Mouse (Mus musculus): ENCODE results near the gene 4933406M09Rik. TPM values are rescaled to one million over a fixed set of nuclear protein-coding genes. Genes with fewer than 3 reads are reported as not detected.

The 4933406M09Rik gene
- polyA plus RNA-seq, 1 experiment = not detected

GRCm38 (mm10) chr1:134415168-134415831, 29.6 kb downstream of the 4933406M09Rik start, which contains the start of gene Adipor1:
Gene Adipor1 (plus strand): TSS chr1:134415378.
- H3K4me3 ChIP-seq (ENCODE audit: low read depth, low read length) = peak within 1 kb of the TSS; percentile 89
- peak within 1 kb of the TSS; percentile 89 for H3K27ac ChIP-seq (ENCODE audit: insufficient read depth, low read length)
- peak within 1 kb of the TSS; percentile 80 for H3K9ac ChIP-seq (ENCODE audit: low read depth, poor library complexity, severe bottlenecking)
- TF ChIP-seq EP300 (IDR thresholded peaks at IDR 0.05; ENCODE audit: insufficient read depth, low read depth, low read length) (no peak), POLR2A (IDR thresholded peaks at IDR 0.05; ENCODE audit: insufficient read depth, low read length) (peak; percentile 37), CTCF (IDR thresholded peaks at IDR 0.05; ENCODE audit: low read depth, low read length) (no peak)
- peaks cover 4% of the 10 kb centered on the region for H3K4me1 ChIP-seq (ENCODE audit: control insufficient read depth, insufficient read depth, low read length)
- H3K9me3 ChIP-seq (replicated peaks; ENCODE audit: control insufficient read depth, insufficient read depth, low read length, poor library complexity, severe bottlenecking) = no peaks in the 10 kb centered on the region
- no peaks in the 10 kb centered on the region for H3K27me3 ChIP-seq (ENCODE audit: control insufficient read depth, insufficient read depth, low read length, poor library complexity, severe bottlenecking)
- H3K36me3 ChIP-seq (ENCODE audit: control insufficient read depth, insufficient read depth, low read length, poor library complexity, severe bottlenecking) = peaks cover 19% of the 10 kb centered on the region

GRCm38 (mm10) chr1:134418414-134418975, 32.8 kb downstream of the 4933406M09Rik start:
- peaks cover 3% of the 10 kb centered on the region; the same call in 1 of the 2 replicates for H3K36me3 ChIP-seq (ENCODE audit: control insufficient read depth, insufficient read depth, low read length, poor library complexity, severe bottlenecking)
- H3K4me3 ChIP-seq (ENCODE audit: low read depth, low read length) = no peak overlapping the region
- no peaks in the 10 kb centered on the region for H3K9me3 ChIP-seq (replicated peaks; ENCODE audit: control insufficient read depth, insufficient read depth, low read length, poor library complexity, severe bottlenecking)
- TF ChIP-seq POLR2A (IDR thresholded peaks at IDR 0.05; ENCODE audit: insufficient read depth, low read length) = no peak
- no peak for TF ChIP-seq EP300 (IDR thresholded peaks at IDR 0.05; ENCODE audit: insufficient read depth, low read depth, low read length)
- no peak for TF ChIP-seq CTCF (IDR thresholded peaks at IDR 0.05; ENCODE audit: low read depth, low read length)
- H3K4me1 ChIP-seq (ENCODE audit: control insufficient read depth, insufficient read depth, low read length) = peaks cover 6% of the 10 kb centered on the region
- H3K9ac ChIP-seq (ENCODE audit: low read depth, poor library complexity, severe bottlenecking) = peak overlapping the region; percentile 31
- no peaks in the 10 kb centered on the region for H3K27me3 ChIP-seq (ENCODE audit: control insufficient read depth, insufficient read depth, low read length, poor library complexity, severe bottlenecking)
- H3K27ac ChIP-seq (ENCODE audit: insufficient read depth, low read length) = peak overlapping the region; percentile 84

- no peak for TF ChIP-seq POLR2A (IDR thresholded peaks at IDR 0.05; ENCODE audit: insufficient read depth, low read length)
- no peak for TF ChIP-seq EP300 (IDR thresholded peaks at IDR 0.05; ENCODE audit: insufficient read depth, low read depth, low read length)
- TF ChIP-seq CTCF (IDR thresholded peaks at IDR 0.05; ENCODE audit: low read depth, low read length) = no peak
- H3K27ac ChIP-seq (ENCODE audit: insufficient read depth, low read length) = peak overlapping the region; percentile 84
- H3K36me3 ChIP-seq (ENCODE audit: control insufficient read depth, insufficient read depth, low read length, poor library complexity, severe bottlenecking) = peaks cover 3% of the 10 kb centered on the region; the same call in 1 of the 2 replicates
- H3K27me3 ChIP-seq (ENCODE audit: control insufficient read depth, insufficient read depth, low read length, poor library complexity, severe bottlenecking) = no peaks in the 10 kb centered on the region
- no peaks in the 10 kb centered on the region for H3K9me3 ChIP-seq (replicated peaks; ENCODE audit: control insufficient read depth, insufficient read depth, low read length, poor library complexity, severe bottlenecking)
- no peak overlapping the region for H3K4me3 ChIP-seq (ENCODE audit: low read depth, low read length)
- H3K9ac ChIP-seq (ENCODE audit: low read depth, poor library complexity, severe bottlenecking) = 0 out of 2 replicates have a peak overlapping the region, but pooled peaks have one; percentile 15
- H3K4me1 ChIP-seq (ENCODE audit: control insufficient read depth, insufficient read depth, low read length) = peaks cover 6% of the 10 kb centered on the region
These were observed 33.4 kb downstream of the 4933406M09Rik start for GRCm38 (mm10) chr1:134419176-134419575.

- H3K9ac ChIP-seq (ENCODE audit: low read depth, poor library complexity, severe bottlenecking) = 0 out of 2 replicates have a peak overlapping the region, but pooled peaks have one; percentile 15
- peak overlapping the region; percentile 84 for H3K27ac ChIP-seq (ENCODE audit: insufficient read depth, low read length)
- no peaks in the 10 kb centered on the region for H3K9me3 ChIP-seq (replicated peaks; ENCODE audit: control insufficient read depth, insufficient read depth, low read length, poor library complexity, severe bottlenecking)
- no peaks in the 10 kb centered on the region for H3K27me3 ChIP-seq (ENCODE audit: control insufficient read depth, insufficient read depth, low read length, poor library complexity, severe bottlenecking)
- no peak overlapping the region for H3K4me3 ChIP-seq (ENCODE audit: low read depth, low read length)
- no peak for TF ChIP-seq CTCF (IDR thresholded peaks at IDR 0.05; ENCODE audit: low read depth, low read length)
- no peak for TF ChIP-seq EP300 (IDR thresholded peaks at IDR 0.05; ENCODE audit: insufficient read depth, low read depth, low read length)
- no peak for TF ChIP-seq POLR2A (IDR thresholded peaks at IDR 0.05; ENCODE audit: insufficient read depth, low read length)
- H3K4me1 ChIP-seq (ENCODE audit: control insufficient read depth, insufficient read depth, low read length) = peaks cover 6% of the 10 kb centered on the region
- peaks cover 6% of the 10 kb centered on the region for H3K36me3 ChIP-seq (ENCODE audit: control insufficient read depth, insufficient read depth, low read length, poor library complexity, severe bottlenecking)
These were observed 34.2 kb downstream of the 4933406M09Rik start for GRCm38 (mm10) chr1:134419751-134420458.

GRCm38 (mm10) chr1:134423911-134424310, 38.2 kb downstream of the 4933406M09Rik start:
- peaks cover 40% of the 10 kb centered on the region for H3K36me3 ChIP-seq (ENCODE audit: control insufficient read depth, insufficient read depth, low read length, poor library complexity, severe bottlenecking)

More at GRCm38 (mm10) chr1:134423911-134424310, 38.2 kb downstream of the 4933406M09Rik start:
- H3K9me3 ChIP-seq (replicated peaks; ENCODE audit: control insufficient read depth, insufficient read depth, low read length, poor library complexity, severe bottlenecking) = no peaks in the 10 kb centered on the region
- H3K27ac ChIP-seq (ENCODE audit: insufficient read depth, low read length) = peak overlapping the region; percentile 27
- no peak for TF ChIP-seq CTCF (IDR thresholded peaks at IDR 0.05; ENCODE audit: low read depth, low read length)
- TF ChIP-seq EP300 (IDR thresholded peaks at IDR 0.05; ENCODE audit: insufficient read depth, low read depth, low read length) = 0 out of 2 replicates have a peak, but pooled peaks have one; percentile 6
- H3K4me3 ChIP-seq (ENCODE audit: low read depth, low read length) = peak overlapping the region; percentile 17
- no peak overlapping the region for H3K9ac ChIP-seq (ENCODE audit: low read depth, poor library complexity, severe bottlenecking)
- H3K4me1 ChIP-seq (ENCODE audit: control insufficient read depth, insufficient read depth, low read length) = peaks cover 5% of the 10 kb centered on the region
- H3K27me3 ChIP-seq (ENCODE audit: control insufficient read depth, insufficient read depth, low read length, poor library complexity, severe bottlenecking) = no peaks in the 10 kb centered on the region

All from ES-Bruce4 (cell line).